21 mouse cellular contexts compared by ENCODE assay signal in genomic region chr3:107950531-107950930, GRCm38 (mm10). TPM values are rescaled to one million over a fixed set of nuclear protein-coding genes. Genes with fewer than 3 reads are reported as not detected.
"Had no signal": no experiment of that assay in that cellular context is flagged by ENCODE, and none has a peak within 500 bp of the region (broad histone marks: within the 10 kb centered on the region; RNA-seq: fewer than 3 reads in every experiment).

No protein-coding gene starts in this region.

- H3K36me3 ChIP-seq: neural tube, embryonic 12.5 days; neural tube, embryonic 13.5 days; neural tube, embryonic 15.5 days; stomach, embryonic 15.5 days had no signal

- H3K27me3 ChIP-seq: neural tube, embryonic 12.5 days; neural tube, embryonic 13.5 days; neural tube, embryonic 15.5 days; stomach, embryonic 15.5 days had no signal

- H3K4me1 ChIP-seq: neural tube, embryonic 12.5 days; neural tube, embryonic 13.5 days; neural tube, embryonic 15.5 days; stomach, embryonic 15.5 days had no signal

- H3K27ac ChIP-seq: neural tube, embryonic 12.5 days; neural tube, embryonic 13.5 days; neural tube, embryonic 15.5 days; stomach, embryonic 15.5 days; stomach, postnatal 0 days had no signal

- DNase-seq: retina, postnatal 1 day; right cerebral cortex, adult 18-20 months; right cerebral cortex, postnatal 14 days; right cerebral cortex, postnatal 25 days; right cerebral cortex, postnatal 4 days; spleen, adult 18-20 months; thymus, adult 18-20 months; thymus, adult 2 months; thymus, postnatal 14 days; thymus, postnatal 25 days; thymus, postnatal 36 days; thymus, postnatal 4 days had no signal

- H3K9ac ChIP-seq: neural tube, embryonic 12.5 days; neural tube, embryonic 13.5 days; neural tube, embryonic 15.5 days; stomach, embryonic 15.5 days had no signal

- H3K4me3 ChIP-seq: neural tube, embryonic 12.5 days; neural tube, embryonic 13.5 days; neural tube, embryonic 15.5 days; stomach, embryonic 15.5 days had no signal

RNA-seq across cellular contexts. Expression of gene Gstm6, which starts 7.0 kb away (rescaled TPM):
- total RNA-seq: neutrophil, adult 5-6 weeks had no signal

RNA-seq across cellular contexts. Expression of gene Gstm3, which starts 18.6 kb away (rescaled TPM):
- total RNA-seq: neutrophil, adult 5-6 weeks had no signal
- polyA plus RNA-seq: neural tube, embryonic 11.5 days; neural tube, embryonic 12.5 days; neural tube, embryonic 13.5 days; neural tube, embryonic 14.5 days; neural tube, embryonic 15.5 days; spleen, adult 2 months had no signal

RNA-seq across cellular contexts. Expression of gene Gstm7, which starts 18.9 kb away (rescaled TPM):
- total RNA-seq: neutrophil, adult 5-6 weeks had no signal

RNA-seq across cellular contexts. Expression of gene Gstm2, which starts 35.7 kb away (rescaled TPM):
- total RNA-seq: neutrophil, adult 5-6 weeks had no signal
